Mouse (Mus musculus) large intestine, adult 2 months (tissue): ENCODE results near the gene Rbfox3. TPM values are rescaled to one million over a fixed set of nuclear protein-coding genes. Genes with fewer than 3 reads are reported as not detected.

ENCODE experiments used
- DNase-seq: peaks from one replicate; pipeline ENCODE4 v3.0.0-alpha.2; 2012; ENCODE audit warnings: low read depth, low spot score
- WGBS: fragments of 180-500 bp; shearing (Covaris S2); methylation state at CpG from one replicate; pipeline ENCODE4 v1.1.7; 2018; 5-methylcytosine and 5-hydroxymethylcytosine counted together
- polyA plus RNA-seq: library from polyadenylated mRNA; depleted of rRNA; stranded (reverse); fragments of >200 nt; gene quantifications from 2 replicates; pipeline ENCODE4 v1.2.3, GENCODE M21; 2012

Gene Rbfox3
- polyA plus RNA-seq, 1 experiment, result 0.11 TPM

DNA sequence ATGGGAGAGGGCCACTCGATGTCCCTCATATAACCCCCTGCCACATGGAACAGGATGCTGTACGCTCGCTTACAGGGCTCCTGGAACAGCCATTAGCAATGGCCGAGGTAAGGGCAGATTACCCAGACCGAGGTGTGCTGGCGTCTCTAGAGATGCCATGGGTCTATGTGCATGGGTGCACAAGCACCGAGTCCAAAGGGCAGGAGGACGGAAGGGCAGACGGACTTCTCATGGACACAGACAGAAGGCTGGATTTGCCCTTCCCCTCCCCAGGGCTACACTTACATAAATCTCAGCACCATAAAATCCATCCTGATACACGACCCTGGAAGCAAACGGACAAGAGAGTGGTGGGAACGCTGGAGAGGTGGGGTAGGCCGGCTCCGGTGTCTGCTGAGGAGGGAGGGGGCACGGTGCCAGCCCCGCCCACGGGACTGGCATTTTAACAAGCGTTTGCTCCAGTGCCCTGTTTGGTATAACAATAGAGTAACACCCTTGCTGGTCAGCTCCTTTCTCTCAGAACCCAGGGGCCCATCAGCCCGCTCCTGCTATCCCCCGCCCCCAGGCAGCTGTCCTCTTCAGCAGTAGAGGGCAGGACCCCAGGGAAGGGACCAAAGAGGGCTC, 415.2 kb downstream of the Rbfox3 start:
- DNase-seq, result no peak
- 31% methylated on average over 20 of the region's 20 CpGs for WGBS

DNA sequence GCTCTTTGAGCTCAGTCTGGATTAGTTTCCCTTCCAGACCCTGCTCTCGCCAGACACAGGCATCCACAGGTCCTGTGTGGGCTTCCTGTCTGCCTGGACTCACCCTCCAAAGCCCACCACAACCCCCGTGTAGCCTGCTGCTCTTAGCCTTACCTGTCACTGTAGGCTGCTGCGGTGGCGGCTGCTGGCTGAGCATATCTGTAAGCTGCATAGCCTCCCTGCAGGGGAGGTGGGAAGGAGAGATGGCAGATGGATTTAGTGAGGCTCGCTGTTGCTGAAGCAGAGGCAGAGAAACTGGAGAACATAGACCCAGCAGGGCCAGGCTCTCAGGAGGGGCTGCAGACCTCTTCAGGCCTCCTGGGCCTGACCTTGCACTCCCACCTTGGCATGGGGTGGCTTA, 416.3 kb downstream of the Rbfox3 start:
- 62% methylated on average over 5 of the region's 5 CpGs for WGBS
- no peak for DNase-seq

DNA sequence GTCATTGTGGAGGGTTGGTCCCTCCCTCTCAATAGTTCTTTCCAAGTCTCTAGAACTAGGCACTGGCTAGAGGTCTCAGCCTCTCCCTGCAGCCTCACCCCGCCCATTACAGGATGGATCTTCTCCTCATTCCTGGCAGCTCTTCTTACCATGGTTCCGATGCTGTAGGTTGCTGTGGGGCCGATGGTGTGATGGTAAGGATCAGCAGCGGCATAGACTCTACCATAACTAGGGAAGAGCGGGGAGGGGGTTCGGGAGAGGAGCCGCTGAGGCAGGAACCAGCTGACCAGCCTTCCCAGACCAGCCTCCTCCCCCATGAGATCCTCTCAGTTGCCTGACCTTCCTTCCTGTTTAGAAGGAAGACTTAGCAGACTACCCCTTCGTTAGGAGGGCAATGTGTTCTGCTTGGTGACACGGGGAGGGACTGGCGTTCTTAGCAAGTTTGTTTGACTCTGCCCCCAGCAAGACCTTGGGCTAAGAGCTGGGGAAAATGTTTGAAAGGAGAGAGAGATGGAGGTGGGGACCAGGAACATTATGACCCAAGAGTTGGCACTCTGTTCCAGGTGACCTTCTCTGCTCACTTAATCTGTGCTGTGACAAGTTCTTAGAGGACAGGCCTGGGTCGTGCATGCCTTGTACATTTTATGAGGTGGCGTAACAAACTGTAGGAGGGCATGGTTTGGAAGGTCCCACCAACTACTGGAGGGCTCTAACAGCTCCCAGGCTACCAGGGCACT, 417.2 kb downstream of the Rbfox3 start:
- no peak for DNase-seq
- 69% methylated on average over 12 of the region's 12 CpGs for WGBS

DNA sequence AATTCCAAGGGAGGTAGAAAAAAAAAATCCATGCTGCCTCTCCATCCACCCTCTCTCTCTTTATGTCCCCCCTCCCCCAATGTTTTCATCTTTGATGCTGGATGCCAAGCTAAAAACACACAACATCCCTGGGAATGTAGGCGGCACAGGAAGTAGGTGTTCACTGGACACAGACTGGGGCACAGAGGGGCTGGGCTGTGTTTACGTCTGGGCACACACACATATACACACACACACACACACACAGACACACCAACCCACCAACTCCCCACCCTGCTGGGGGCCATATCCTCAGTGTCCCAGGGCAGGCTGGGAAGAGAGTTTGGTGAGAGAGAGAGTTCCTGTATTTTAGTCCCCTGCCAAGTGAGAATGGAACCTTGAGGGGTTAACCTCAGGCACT, 417.9 kb downstream of the Rbfox3 start:
- no peak for DNase-seq
- WGBS, result 87% methylated on average over 2 of the region's 2 CpGs

DNA sequence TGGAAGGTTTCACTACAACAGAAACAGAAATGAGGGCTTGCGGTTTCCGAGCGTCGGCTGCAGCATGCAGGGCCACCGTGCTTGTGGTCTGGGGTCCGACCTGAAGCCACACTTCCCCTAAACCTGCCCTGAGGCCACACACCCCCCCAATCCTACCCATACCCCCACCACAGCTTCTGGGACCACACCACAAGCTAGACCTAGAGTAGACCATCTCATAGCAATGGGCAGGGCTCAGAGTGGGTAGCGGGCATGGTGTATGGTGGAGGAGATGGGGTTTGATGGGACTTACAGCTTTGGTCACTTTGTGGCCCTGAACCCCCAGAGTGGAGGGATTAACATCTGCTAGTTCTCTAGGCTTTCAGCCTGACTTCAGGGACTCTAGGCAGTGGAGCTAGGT, 420.2 kb downstream of the Rbfox3 start:
- WGBS, result 84% methylated on average over 7 of the region's 7 CpGs
- no peak for DNase-seq

DNA sequence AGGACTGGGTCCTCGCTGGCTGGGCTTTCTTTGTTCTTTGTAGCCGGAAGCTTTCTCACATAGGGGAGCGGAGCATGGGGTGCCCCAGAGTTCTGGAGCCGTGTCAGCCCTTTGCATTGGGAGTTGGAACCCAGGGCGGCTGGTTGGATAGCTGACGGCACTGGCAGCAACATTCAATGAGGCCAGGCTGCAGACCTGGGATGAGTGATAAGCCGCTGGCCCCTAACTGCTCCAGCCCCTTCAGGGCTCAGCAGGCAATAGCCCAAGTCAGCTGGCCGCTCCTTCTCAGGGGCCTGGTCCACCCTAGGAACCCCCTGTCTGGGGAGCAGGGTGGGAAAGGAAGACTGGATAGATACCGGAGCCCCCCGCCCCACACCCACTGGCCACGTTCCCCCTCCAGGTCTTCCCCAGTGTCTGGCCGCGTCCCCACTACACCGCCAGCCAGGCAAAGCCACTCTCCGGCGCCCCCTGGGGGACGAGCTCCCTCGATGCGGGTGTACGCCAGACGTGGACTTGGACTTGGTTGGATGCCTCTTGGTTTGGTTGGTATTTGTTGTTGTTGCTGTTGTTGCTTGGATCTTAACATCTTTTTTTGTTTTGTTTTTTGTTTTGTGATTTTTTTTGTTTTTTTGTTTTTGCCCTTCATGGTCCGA, 420.7 kb downstream of the Rbfox3 start:
- no peak for DNase-seq
- WGBS, result 26% methylated on average over 22 of the region's 22 CpGs

DNA sequence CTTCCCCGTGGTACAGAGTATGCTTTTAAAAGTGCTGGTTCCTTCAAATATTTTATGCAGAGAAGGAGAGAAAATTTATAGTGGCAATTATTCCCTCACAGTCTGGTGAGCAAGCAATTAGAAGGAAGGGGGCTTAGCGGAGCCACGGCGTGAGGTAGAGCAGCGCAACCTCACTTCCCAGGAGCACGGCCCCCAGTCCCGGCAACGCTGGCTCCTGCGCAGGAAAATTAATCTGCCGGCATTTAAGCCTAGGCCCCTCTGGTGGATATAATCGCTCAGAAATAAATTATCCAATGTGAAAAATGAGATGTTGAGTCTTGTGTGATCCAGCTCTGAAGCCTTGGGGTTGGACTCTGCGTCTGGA, 422.5 kb downstream of the Rbfox3 start:
- 82% methylated on average over 12 of the region's 12 CpGs for WGBS
- DNase-seq, result no peak

DNA sequence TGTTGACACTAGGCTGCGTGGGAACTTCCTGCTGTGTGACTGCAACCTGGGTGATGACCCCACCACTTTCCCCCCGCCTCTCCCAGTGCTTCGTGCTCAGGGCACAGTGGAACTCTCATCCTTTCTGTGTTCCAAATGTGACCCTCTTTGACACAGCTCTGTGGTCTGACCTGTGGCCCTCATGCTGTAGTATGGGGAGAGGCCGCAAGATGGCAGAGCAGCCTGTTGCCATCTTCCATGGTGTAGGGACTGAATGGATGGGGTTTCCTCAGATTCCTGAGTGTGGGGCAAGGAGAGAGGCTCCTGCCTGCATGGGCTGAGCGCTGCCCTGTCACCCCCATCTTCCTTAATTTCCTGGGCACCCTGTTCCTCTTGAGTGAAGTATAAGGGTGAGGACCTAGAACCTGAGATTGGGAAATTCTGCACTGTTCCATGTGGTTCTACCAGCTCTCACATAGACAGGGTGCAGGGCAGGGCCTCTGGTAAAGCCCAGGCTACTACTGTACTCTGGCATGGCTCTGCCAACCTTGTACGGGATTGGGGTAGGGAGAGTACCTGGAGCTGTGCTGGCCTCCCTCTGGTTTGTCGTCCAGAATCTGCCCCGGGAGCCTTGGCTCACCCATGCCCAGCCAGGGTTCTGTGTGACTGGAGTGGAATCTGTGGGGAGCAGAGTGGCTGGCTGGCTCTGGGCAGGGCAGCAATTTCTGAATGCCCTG, 423.0 kb downstream of the Rbfox3 start:
- 76% methylated on average over 8 of the region's 8 CpGs for WGBS
- DNase-seq, result no peak

DNA sequence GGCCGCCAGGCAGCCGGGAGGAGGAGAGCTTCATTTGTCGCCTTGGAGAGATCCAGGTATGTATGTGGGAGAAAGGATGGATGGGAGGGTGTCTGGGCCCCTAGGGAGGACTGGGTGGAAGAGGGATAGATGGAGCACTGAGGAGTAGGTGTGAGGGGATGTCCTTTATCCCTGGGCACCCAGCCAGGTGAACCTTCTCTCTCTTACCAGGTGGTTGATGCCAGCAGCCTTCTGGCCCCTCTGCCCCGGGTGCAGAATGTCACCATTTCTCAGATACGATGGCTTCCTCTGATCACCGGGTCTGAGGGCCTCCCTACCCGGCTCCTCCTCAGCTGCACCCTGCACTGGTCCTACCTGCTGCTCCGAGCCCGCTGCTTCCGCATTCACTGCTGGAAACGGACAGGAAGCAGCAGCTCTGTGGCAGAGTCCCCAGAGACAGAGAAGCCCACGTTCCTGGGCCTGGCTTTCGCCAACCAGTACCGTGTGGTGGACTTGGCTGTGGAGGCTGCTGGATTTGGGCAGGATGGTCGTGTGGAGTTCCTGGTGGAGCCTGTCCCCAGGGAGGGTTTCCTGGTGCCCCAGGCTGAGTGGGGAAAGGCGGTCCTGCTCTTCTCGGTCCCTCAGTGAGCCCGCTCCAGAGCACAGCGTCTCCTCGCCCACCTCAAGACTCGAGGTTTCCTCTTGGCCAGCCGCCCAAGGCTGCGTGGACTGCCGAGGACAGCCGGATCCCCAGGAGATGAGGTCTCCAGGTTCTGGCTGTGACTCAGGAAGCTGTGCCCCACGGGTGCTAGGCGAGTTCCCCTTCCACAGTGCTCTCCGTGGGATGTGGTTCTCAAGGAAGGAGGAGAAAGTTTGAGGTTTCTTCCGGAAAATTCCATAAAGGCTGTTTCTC, 424.3 kb downstream of the Rbfox3 start:
- no peak for DNase-seq
- 74% methylated on average over 29 of the region's 29 CpGs for WGBS

DNA sequence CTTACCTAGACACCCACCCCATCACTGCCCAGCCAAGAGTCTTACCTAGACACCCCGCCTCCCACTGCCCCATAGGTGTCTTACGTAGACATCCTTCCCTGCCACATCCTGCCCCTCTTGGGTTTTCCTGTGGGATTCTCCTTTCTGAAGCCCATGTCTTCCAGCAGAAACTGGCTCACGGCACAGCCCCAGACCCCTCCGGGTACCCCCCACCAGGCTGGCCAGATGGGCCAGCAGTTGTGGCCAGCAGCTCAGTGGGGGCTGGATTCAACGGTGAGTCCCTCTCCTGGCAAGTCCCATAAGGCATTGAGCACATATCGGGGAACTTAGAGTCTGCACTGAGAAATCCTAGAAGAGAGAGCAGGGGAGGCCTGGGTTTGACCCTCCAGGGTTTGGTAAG, 425.1 kb downstream of the Rbfox3 start:
- WGBS, result 98% methylated on average over 6 of the region's 6 CpGs
- DNase-seq, result no peak

DNA sequence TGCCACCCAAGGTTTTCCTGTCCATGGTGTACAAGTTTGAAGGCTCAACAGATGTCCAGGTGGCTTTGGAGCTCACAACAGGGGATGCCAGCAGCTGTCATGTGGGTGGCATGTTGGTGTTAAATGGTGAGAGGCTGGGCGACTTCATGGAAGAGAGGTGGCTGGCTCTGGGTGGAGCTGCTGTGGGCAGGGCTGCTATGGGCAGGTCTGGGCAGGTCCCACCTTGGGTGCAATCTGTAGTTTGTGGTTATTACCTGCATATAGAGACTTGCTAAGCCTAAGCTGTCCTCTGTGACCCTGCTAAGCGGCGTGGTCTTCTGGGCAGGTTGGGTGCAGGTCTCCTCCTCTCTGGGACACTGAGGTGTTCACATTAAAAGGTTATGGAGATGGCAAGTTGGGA, 425.6 kb downstream of the Rbfox3 start:
- DNase-seq, result no peak
- 66% methylated on average over 3 of the region's 3 CpGs for WGBS

DNA sequence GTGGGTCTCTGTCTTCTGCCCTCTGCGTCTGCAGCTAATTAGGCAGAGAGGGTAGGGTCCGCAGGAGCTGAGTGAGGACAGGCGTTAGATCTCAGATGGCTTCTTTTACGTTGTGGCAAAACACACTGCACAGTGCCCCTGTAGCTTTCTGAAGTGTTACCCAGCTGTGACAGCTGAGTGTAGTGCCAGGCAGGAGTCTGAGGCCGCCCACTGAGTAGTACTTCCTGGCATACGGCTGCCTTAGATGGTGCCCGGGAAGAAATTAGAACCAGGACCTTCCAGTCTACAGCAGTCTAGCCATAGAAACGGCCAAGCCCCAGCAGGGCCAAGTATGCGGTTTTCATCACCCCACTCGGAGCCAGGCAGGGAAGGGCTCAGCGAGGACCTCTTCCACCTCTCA, 426.1 kb downstream of the Rbfox3 start:
- 89% methylated on average over 11 of the region's 11 CpGs for WGBS

DNA sequence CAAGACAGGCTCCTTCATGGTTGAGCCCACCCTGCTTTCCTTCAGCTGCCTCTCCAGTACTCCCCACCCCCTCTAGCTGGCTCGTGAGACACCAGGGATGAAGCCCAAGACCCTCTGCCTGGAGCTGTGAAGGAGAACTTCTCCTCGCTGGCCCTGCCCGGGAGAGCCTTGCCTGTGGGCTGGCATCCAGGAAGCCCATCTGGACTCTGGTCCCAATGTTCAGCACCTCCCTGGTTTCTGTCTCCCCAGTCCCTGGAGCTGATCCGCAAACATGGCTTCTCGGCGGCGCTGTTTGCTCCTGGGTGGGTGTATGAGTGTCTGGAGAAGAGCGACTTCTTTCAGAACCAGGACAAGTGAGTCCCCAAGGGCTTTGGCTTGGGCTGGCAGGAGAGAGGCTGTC, 427.2 kb downstream of the Rbfox3 start:
- no peak for DNase-seq
- 90% methylated on average over 8 of the region's 8 CpGs for WGBS

More for the DNA sequence above, 426.1 kb downstream of the Rbfox3 start:
- no peak for DNase-seq

DNA sequence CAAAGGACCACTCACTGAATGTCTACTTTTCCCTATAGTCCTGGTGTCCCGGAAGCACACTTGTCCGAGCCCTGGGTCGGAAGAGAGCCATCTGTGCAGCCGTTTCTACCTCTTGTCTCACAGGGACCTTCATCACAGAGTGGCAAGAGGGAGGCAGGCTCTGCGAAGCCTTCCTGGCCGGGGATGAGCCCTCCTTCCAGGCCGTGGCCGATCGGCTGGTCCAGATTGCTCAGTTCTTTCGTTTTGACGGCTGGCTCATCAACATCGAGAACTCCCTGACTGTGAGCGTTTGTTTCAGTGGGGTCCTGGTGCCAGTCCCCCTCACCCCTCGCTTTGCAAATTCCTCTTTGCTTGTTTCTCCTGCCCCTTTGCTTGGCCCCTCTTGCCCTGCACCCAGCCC, 429.6 kb downstream of the Rbfox3 start:
- 90% methylated on average over 14 of the region's 14 CpGs for WGBS
- no peak for DNase-seq

DNA sequence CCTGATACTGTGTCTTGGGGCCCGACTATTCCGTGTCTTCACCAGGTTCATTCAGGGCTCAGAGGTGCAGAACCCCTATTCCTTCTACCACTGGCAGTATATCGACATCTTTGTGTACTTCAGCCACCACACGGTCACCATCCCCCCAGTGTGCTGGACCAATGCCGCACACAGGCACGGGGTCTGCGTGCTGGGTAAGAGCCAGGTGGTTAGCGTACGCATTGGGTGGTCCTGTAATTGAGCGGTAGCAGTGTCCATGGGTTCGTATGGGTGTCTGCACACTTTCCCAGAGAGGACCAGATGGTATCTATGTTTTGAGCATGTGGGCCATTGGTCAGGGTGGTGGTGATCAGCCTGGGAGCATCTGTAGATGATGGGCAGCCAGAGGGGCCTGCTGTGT, 430.2 kb downstream of the Rbfox3 start:
- 92% methylated on average over 11 of the region's 11 CpGs for WGBS
- DNase-seq, result no peak

DNA sequence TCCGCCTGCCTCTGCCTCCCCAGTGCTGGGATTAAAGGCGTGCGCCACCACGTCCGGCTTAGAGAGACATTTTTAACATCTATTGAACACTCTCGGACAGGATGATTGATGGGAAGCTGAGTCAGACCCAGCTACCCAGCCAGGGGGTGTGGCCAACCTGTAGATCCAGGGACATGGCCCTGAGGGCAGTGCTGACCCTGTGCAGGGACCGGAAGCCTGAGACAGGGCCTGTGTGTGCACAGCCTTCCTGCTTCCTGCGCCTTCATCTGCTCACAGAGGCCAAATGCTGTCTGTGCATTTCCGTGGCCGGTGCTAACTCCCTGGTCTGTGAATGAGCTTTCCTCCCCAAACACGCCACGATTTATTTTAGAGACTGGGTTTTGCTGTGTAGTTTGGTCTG, 431.6 kb downstream of the Rbfox3 start:
- 75% methylated on average over 12 of the region's 12 CpGs for WGBS
- DNase-seq, result no peak

DNA sequence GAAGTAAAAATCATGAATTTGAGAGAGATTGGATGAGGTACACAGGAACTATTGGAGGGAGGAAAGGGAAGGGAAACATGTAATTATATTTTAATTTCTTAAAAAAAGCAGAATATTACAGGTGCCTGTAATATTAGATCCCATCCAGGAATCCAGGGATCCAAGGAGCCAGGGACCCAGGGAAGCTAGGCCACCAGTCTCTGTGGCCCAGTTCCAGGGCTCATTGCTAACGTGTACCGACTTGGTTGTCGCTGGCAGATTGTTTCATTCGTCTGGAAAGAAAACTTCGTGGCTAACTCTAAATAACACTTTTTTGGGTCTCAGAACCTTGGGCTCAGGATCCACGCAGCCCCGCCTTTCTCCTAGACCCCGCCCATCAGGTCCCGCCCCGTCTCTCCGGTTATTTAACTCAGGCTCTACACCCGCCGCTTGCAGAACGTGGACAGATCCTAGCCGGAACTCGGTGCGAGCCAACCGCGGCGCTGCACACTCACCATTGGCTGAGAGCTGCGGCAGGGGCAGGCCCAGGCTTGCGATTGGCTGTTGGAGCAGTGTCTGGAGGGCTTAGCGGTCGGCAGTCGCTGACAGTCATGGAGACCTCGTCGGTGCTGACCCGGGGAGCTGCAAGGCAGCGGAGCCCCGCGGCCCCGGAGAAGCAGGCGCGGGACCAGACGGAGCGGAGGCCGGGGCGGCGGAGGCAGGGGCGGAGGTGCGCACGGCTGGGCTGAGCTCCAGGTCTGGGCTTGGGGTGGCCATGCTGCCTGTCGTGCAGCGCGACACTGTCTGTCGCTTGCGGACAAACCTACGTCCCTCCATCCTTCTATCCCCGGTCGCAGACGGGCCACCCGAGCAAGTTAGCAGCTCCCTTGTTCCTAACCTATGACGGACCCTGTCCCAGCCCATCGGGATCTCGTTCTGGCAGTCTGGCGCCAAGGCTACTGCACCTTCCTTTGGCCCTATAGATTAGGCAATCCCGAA, 434.7 kb downstream of the Rbfox3 start, which contains the start of gene Engase:
Engase (plus strand) TSS at position 434 of the 978 bp plus-strand sequence.
- WGBS, result under 1% methylated on average over 57 of the region's 57 CpGs
- DNase-seq, result peak; percentile 85

DNA sequence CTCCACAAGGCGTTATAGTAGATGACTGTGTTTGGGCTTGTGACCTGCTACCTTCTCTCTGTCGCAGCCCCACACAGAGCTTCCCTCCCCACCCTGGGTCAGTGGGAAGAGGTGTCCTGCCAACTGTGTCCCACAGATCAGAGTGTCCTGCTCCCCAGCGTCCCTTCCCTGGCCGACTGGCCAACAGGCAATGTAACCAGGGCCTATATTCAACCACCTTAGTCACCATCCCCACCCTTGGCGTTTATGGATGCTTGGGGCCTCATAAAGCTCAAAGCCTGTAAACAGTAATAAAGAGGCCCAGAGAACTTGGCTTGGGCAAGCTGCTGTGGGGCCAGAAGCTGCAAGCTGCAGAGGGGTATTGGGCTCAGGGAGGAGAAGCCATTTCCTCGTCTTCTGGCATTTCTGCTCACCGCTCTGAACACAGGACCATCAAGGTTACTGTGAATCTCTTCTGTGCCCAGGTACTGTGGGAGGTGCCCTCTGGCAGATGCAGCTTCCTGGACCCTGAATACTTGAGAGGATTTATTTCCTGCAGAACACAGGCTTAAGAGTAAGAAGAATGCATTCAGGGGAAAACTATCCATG, 435.8 kb downstream of the Rbfox3 start:
- peak; percentile 82 for DNase-seq
- WGBS, result 22% methylated on average over 7 of the region's 7 CpGs
